Mouse (Mus musculus) T-cell, adult 2 months (primary cell): ENCODE results near the gene Rps3.

Experiments used
- DNase-seq: peaks from one replicate; pipeline ENCODE4 v3.0.0; 2022; ENCODE audit warnings: low spot score

The Rps3 gene

DNA sequence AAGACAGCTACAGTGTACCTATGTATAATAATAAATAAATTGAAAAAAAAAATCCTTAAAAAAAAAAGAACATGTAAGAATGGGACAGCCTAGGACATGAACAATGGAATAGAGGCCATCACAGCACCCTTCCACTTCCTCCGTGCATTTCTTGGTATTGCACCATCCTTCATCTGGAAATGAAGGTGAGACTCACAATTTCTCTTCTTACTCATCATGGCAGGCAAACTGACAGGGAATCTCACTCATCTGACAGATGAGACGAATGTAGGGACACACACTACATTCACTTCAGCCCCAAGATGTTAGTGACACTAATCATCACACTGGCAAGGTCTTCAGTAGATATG, 8.0 kb downstream of the Rps3 start:
- DNase-seq = no peak

GRCm38 (mm10) chr7:99474836-99475561, 8.5 kb downstream of the Rps3 start:
- DNase-seq = no peak

DNA sequence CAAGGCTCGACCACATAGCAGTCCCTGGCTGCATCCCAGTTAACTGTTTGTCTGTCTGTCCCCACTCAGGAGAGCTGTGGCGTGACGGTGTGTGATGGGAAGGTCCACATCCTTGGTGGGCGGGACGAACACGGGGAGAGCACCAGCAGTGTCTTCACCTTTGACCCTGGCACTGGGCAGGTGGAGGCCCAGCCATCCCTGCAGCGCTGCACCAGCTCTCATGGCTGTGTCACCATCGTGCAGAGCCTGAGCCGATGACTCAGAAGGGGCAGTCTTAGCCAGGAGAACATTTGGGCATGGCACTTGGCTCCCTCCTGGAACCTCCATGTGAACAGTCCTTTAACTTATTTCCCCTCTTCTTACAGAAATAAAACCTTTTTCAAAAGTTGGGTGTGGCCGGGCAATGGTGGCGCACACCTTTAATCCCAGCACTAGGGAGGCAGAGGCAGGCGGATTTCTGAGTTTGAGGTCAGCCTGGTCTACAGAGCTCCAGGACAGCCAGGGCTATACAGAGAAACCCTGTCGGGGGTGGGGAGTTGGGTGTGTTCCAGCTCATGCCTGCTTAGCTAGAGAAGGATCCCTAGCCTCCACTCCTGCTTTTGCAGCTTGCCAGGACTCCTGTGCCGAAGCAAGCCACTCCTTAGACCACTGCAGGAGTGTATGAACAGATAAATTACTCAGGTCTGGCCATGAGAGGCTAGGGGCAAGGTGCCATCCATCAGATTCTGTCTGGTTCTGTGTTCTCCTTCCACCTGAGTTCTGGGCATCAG, 9.7 kb downstream of the Rps3 start:
- no peak for DNase-seq

GRCm38 (mm10) chr7:99471578-99471977, 12.0 kb downstream of the Rps3 start:
- no peak for DNase-seq

- DNase-seq = no peak
Observed at GRCm38 (mm10) chr7:99469680-99470405, 13.7 kb downstream of the Rps3 start.

- DNase-seq = peak; percentile 86
Observed at GRCm38 (mm10) chr7:99468283-99469132, 15.0 kb downstream of the Rps3 start.

- no peak for DNase-seq
Observed at GRCm38 (mm10) chr7:99467916-99468282, 15.6 kb downstream of the Rps3 start.

- DNase-seq = no peak
Observed at GRCm38 (mm10) chr7:99465811-99466210, 17.7 kb downstream of the Rps3 start, which contains the start of gene Klhl35. Gene Klhl35, plus strand, starts transcription at chr7:99466004.

- DNase-seq = no peak
Observed at GRCm38 (mm10) chr7:99463120-99463519, 20.4 kb downstream of the Rps3 start.

DNA sequence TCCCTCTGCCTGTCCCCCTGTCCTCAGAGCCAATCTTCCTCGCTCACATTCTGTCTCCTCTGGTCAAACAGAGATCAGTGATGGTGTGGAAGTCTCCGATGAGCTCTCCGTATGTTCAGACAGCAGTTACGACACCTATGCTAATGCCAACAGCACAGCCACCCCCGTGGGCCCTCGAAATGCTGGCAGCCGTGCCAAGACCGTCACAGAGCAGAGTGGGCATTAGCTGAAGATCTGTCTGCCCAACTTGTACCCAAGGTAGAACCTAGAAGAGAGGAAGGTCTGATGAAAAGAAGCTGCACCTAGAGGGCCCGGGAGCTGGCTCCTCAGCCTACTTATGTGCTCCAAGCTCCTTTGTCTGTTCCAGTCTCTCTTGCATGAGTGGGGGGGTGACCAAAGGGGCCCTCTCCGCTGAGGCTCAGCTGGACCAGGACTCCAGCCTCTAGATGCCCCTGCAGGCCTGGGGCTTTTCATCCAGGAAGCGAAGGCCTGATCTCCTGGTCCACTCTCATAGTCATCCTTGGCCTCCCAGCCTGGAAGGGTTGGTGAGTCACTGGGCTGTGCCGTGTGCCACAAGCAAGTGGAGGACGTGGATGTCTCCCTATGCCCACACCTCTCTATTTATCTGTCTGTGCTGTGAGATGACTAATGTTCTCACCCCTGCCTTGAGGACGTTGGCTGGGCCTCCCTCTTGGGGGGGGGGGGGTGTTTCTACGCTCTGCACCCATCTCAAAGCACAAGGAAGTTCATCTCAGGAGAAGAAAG, 23.5 kb downstream of the Rps3 start:
- DNase-seq = no peak

- DNase-seq = no peak
Observed at GRCm38 (mm10) chr7:99458849-99459248, 24.7 kb downstream of the Rps3 start.

DNA sequence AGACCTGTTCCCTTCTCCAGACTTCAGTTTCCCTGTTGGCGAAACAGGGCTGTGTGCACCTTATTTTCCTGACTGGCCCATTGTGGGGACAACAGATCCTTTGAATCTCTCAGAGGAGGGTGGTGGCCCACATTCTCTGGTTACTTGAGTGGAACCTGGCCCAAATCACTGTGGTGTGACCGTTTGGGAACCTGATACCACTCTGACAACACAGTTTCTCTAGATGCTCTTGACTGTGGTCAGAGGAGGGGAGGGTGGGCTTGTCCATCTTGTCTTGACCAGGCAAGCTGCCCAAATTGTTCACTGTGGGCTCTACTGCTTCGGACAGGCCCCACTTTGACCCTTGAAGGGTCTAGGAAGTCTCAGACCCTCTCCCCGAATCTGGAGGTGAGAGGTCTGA, 29.5 kb downstream of the Rps3 start:
- no peak for DNase-seq

GRCm38 (mm10) chr7:99452859-99453258, 30.7 kb downstream of the Rps3 start:
- DNase-seq = no peak

DNA sequence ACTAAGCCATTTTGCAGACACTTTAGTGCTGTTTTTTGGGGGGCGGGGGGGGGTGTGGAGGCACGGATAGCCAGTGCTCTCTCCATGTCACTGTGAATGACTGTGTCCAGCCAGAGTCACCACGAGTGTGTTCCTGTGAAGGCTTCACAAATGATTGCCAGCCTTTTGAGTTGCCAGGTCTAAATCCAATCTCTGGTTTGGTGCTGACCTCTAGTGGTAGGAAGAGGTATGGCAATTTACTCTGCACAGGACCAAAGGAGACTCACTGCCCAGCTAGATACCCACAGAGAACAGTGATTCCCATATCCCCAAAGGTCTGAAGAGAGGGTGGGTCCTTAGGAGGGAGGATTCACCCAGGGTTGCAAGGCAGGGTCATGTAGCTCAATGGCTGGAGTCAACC, 32.8 kb downstream of the Rps3 start:
- peak; percentile 64 for DNase-seq

- DNase-seq = no peak
Observed at GRCm38 (mm10) chr7:99449751-99450150, 33.8 kb downstream of the Rps3 start.

DNA sequence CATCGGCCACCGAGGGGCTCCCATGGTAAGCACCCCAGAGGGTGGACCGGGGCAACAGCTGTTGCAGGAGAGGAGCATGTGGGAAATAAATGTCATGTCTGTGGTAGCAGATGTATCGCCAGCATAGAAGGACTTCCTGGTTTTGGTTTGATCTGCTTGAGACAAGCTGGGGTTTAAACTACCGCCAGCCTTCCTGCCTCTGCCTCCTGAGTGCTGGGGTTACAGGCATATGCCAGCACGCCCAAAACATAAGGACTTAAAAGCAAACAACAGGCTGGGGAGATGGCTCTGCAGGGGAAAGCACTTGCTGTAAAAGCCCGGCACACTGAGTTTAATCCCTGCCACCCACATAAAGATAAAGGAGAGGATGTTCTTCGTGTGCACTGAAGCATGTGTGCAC, 34.5 kb downstream of the Rps3 start:
- peak; percentile 36 for DNase-seq

GRCm38 (mm10) chr7:99448619-99449018, 34.9 kb downstream of the Rps3 start:
- DNase-seq = peak; percentile 6

DNA sequence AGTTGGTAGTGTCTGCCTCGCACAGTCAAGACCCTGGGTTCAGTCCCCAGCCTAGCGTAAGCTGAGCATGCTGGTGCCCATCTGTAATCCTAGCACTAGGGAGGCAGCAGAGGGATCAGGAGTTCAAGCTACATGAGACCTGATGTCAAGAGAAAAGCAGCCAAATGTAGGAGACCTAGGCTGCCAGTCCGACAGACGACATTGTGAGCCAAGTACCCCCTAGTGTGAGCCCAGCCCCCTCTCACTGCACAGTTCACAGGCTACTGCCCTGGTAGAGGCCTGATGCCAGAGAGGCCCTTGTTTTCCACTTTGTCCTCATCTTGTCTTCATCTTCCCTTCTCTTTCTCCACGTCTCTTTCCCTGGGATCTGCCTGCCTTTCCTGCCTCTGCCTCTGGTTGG, 36.2 kb downstream of the Rps3 start:
- no peak for DNase-seq

- no peak for DNase-seq
Observed at GRCm38 (mm10) chr7:99445833-99446232, 37.7 kb downstream of the Rps3 start.

DNA sequence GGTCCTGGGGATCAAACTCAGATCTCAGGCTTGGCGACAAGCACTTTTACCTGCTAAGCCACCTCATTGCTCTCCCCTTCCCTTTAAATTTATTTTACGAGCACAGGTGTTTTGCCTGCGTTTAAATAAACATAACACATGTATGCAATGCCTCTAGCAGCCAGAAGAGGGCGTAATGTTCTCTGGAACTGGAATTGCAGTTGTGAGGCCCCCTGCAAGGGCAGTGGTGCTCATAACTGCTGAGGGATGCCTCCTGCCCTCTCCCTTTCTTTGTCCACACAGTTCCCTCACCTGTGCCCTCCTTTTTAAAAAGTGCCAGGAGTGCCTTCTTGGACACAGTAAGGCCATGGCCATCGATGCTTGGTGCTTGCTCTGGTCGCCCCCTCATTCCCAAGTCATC, 39.5 kb downstream of the Rps3 start:
- DNase-seq = peak; percentile 16

DNA sequence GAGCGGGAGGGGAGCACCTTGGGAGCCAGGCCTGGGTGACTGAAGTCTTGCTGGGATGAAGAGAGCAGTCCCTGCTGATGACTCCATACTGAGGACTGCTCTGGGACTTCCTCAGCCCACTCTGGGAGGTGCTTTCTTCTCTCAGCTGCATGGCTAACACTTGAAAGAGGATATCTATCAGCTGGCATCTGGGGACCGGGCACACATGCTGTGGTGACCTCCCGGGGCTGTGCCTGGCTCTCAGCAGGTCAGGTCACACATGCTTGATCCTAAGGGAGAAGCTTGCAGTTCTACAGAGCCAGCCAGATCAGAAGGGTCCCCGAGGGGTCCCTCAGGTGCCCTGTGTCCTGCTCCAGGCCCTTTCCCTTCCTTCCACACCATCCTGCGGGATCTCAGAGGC, 40.4 kb downstream of the Rps3 start:
- DNase-seq = no peak
